Mouse (Mus musculus): ENCODE data around the gene Sox15.

GRCm38 (mm10) chr11:69621571-69622268 lies 33.4 kb upstream of the Sox15 start, which contains the start of gene Sat2:
- TF ChIP-seq CTCF (IDR thresholded peaks at IDR 0.05; ENCODE audit: control insufficient read depth, insufficient read depth, insufficient read length) (no peak), MYOD1 (IDR thresholded peaks at IDR 0.05; ENCODE audit: control insufficient read depth, insufficient read length, low read depth) (no peak), MAX (IDR thresholded peaks at IDR 0.05) (no peak), USF1 (IDR thresholded peaks at IDR 0.05; ENCODE audit: low read depth) (no peak), CEBPB (IDR thresholded peaks at IDR 0.05; ENCODE audit: low read depth) (no peak)

Measured in C2C12 (cell line).